Mouse (Mus musculus) thymus, adult 2 months (tissue): ENCODE data around the gene Tmem74b. TPM values are rescaled to one million over a fixed set of nuclear protein-coding genes. Genes with fewer than 3 reads are reported as not detected.

Experiments
- DNase-seq: peaks from one replicate; pipeline ENCODE4 v3.0.0; 2021
- H3K27ac ChIP-seq: fragments of 200-500 bp; 2 replicates; pipeline ENCODE4 v1.5.1; 2012; ENCODE audit warnings: low read length, control low read depth; ENCODE audit not compliant: control insufficient read depth, insufficient read depth
- H3K27me3 ChIP-seq: fragments of 200-500 bp; 2 replicates; pipeline ENCODE4 v1.6.1; 2012; ENCODE audit warnings: mild to moderate bottlenecking, low read length, moderate library complexity, mixed read lengths; ENCODE audit not compliant: control insufficient read depth, insufficient read depth
- H3K36me3 ChIP-seq: fragments of 200-500 bp; 2 replicates; pipeline ENCODE4 v1.6.1; 2012; ENCODE audit warnings: mild to moderate bottlenecking, low read length, moderate library complexity; ENCODE audit not compliant: control insufficient read depth, insufficient read depth
- H3K4me1 ChIP-seq: fragments of 200-500 bp; replicated peaks from 2 replicates; pipeline ENCODE4 v1.6.1; 2012; ENCODE audit warnings: low read length; ENCODE audit not compliant: control insufficient read depth, insufficient read depth
- H3K4me3 ChIP-seq: fragments of 200-500 bp; 2 replicates; pipeline ENCODE4 v1.5.1; 2012; ENCODE audit warnings: mild to moderate bottlenecking, low read length, control low read depth, moderate library complexity; ENCODE audit not compliant: control insufficient read depth, insufficient read depth
- CTCF ChIP-seq: fragments of 200-500 bp; IDR thresholded peaks from 2 replicates; pipeline ENCODE4 v1.5.1; 2012; ENCODE audit warnings: mild to moderate bottlenecking, control low read depth, low read length, moderate library complexity, borderline replicate concordance; ENCODE audit not compliant: control insufficient read depth, poor library complexity, insufficient read depth; ENCODE audit errors: extremely low read depth
- POLR2A ChIP-seq: fragments of 200-500 bp; IDR thresholded peaks from 2 replicates; pipeline ENCODE4 v1.6.1; 2012; ENCODE audit warnings: mild to moderate bottlenecking, low read length, control low read depth, moderate library complexity; ENCODE audit not compliant: control insufficient read depth, poor library complexity, insufficient read depth; ENCODE audit errors: extremely low read depth
- WGBS: fragments of 180-500 bp; shearing (Covaris S2); methylation state at CpG from one replicate; pipeline ENCODE4 v1.1.7; 2018; 5-methylcytosine and 5-hydroxymethylcytosine counted together
- polyA plus RNA-seq: library from polyadenylated mRNA; depleted of rRNA; stranded (reverse); fragments of >200 nt; gene quantifications from 2 replicates; pipeline ENCODE4 v1.2.3, GENCODE M21; 2012; rRNA removed

Tmem74b gene
- polyA plus RNA-seq, 1 experiment = 1.1 TPM

- Histone ChIP-seq H3K4me3 (no peak overlapping the region), H3K4me1 (no peaks in the 10 kb centered on the region), H3K27me3 (no peaks in the 10 kb centered on the region), H3K27ac (no peak overlapping the region), H3K36me3 (no peaks in the 10 kb centered on the region)
- no peak for DNase-seq
- no peak for TF ChIP-seq CTCF
- no peak for TF ChIP-seq POLR2A
- 66% methylated on average over 5 of the region's 5 CpGs for WGBS
Observed at GRCm38 (mm10) chr2:151751330-151751729, 49.5 kb downstream of the Tmem74b start.

- no peaks in the 10 kb centered on the region for H3K36me3 ChIP-seq
- H3K4me3 ChIP-seq = no peak overlapping the region
- no peak overlapping the region for H3K27ac ChIP-seq
- WGBS = 64% methylated on average over 9 of the region's 9 CpGs
- H3K27me3 ChIP-seq = no peaks in the 10 kb centered on the region
- DNase-seq = no peak
- H3K4me1 ChIP-seq = no peaks in the 10 kb centered on the region
- TF ChIP-seq CTCF = no peak
- no peak for TF ChIP-seq POLR2A
Observed at GRCm38 (mm10) chr2:151756277-151757061, 54.7 kb downstream of the Tmem74b start.

GRCm38 (mm10) chr2:151757451-151757850, 55.6 kb downstream of the Tmem74b start:
- WGBS = 55% methylated on average over 5 of the region's 5 CpGs
- Histone ChIP-seq H3K4me1 (no peaks in the 10 kb centered on the region), H3K4me3 (no peak overlapping the region), H3K27ac (no peak overlapping the region), H3K27me3 (no peaks in the 10 kb centered on the region), H3K36me3 (no peaks in the 10 kb centered on the region)
- TF ChIP-seq POLR2A = no peak
- no peak for TF ChIP-seq CTCF
- no peak for DNase-seq

GRCm38 (mm10) chr2:151758806-151759353, 57.1 kb downstream of the Tmem74b start:
- Histone ChIP-seq H3K4me3 (no peak overlapping the region), H3K4me1 (no peaks in the 10 kb centered on the region), H3K27ac (no peak overlapping the region), H3K27me3 (no peaks in the 10 kb centered on the region), H3K36me3 (no peaks in the 10 kb centered on the region)
- 47% methylated on average over 1 of the region's 1 CpGs for WGBS
- DNase-seq = no peak
- TF ChIP-seq POLR2A (no peak), CTCF (no peak)

Other genes starting within 250 kb of the Tmem74b start
- gene 4921509C19Rik, start 225.9 kb upstream of the Tmem74b start, polyA plus RNA-seq = not detected in 2 replicates
- 64.1 and 79.3 TPM in 2 replicates for gene Nsfl1c, start 207.8 kb upstream of the Tmem74b start, polyA plus RNA-seq
- 126 and 146 TPM in 2 replicates for gene Fkbp1a, start 159.5 kb upstream of the Tmem74b start, polyA plus RNA-seq
- 3.5 and 4.6 TPM in 2 replicates for gene Sdcbp2, start 129.4 kb upstream of the Tmem74b start, polyA plus RNA-seq
- gene Snph, start 69.4 kb upstream of the Tmem74b start, polyA plus RNA-seq = 0.23 and 0.27 TPM in 2 replicates
- not detected in 2 replicates for gene Rad21l, start 33.5 kb upstream of the Tmem74b start, polyA plus RNA-seq
- 63.4 and 67.9 TPM in 2 replicates for gene Psmf1, start 42.2 kb downstream of the Tmem74b start, polyA plus RNA-seq
- 0.09 TPM in 2 replicates for gene Rspo4, start 140.9 kb downstream of the Tmem74b start, polyA plus RNA-seq
- gene Angpt4, start 209.2 kb downstream of the Tmem74b start, polyA plus RNA-seq = 0.80 TPM in 2 replicates